Mouse (Mus musculus) spleen, postnatal 10 days (tissue): Measurements from ENCODE around the gene Vipr2.

Source experiments
- DNase-seq, 2 experiments: peaks; one replicate each; pipeline ENCODE4 v3.0.0; 2021 to 2022; ENCODE audit warnings: low spot score in 2 of 2

Vipr2 gene

GRCm38 (mm10) chr12:116077074-116077854, at the start of gene Vipr2:
Gene Vipr2 (plus strand): TSS chr12:116077726.
- peak in 1 of 2 experiments; percentile 32 for DNase-seq

GRCm38 (mm10) chr12:116028095-116028494, 49.4 kb upstream of the Vipr2 start:
- DNase-seq: no peak

- no peak for DNase-seq
Measured at GRCm38 (mm10) chr12:116035346-116035745, 42.2 kb upstream of the Vipr2 start.

GRCm38 (mm10) chr12:116044785-116045184, 32.7 kb upstream of the Vipr2 start:
- DNase-seq: no peak

- peak; percentile 82 to 95 for DNase-seq
Measured at GRCm38 (mm10) chr12:116047440-116048377, 29.8 kb upstream of the Vipr2 start, which contains the start of gene Zfp386. Gene Zfp386 (plus strand): TSS chr12:116047724.

- DNase-seq: no peak
Measured at GRCm38 (mm10) chr12:116048766-116049165, 28.8 kb upstream of the Vipr2 start.

GRCm38 (mm10) chr12:116049236-116049635, 28.3 kb upstream of the Vipr2 start:
- no peak for DNase-seq

- DNase-seq: peak in 1 of 2 experiments; percentile 26
Measured at GRCm38 (mm10) chr12:116049701-116050100, 27.8 kb upstream of the Vipr2 start.

- DNase-seq: no peak
Measured at GRCm38 (mm10) chr12:116054342-116054741, 23.2 kb upstream of the Vipr2 start.

GRCm38 (mm10) chr12:116056112-116056511, 21.4 kb upstream of the Vipr2 start:
- DNase-seq: no peak

GRCm38 (mm10) chr12:116061561-116062193, 15.8 kb upstream of the Vipr2 start:
- no peak for DNase-seq

- no peak for DNase-seq
Measured at GRCm38 (mm10) chr12:116062194-116062583, 15.3 kb upstream of the Vipr2 start.

- no peak for DNase-seq
Measured at GRCm38 (mm10) chr12:116063020-116063419, 14.5 kb upstream of the Vipr2 start.

- DNase-seq: no peak
Measured at GRCm38 (mm10) chr12:116071023-116071422, 6.5 kb upstream of the Vipr2 start.

- no peak for DNase-seq
Measured at GRCm38 (mm10) chr12:116077855-116078366, 385 bp downstream of the Vipr2 start.

GRCm38 (mm10) chr12:116083125-116083524, 5.6 kb downstream of the Vipr2 start:
- DNase-seq: no peak

- no peak for DNase-seq
Measured at GRCm38 (mm10) chr12:116084294-116084693, 6.8 kb downstream of the Vipr2 start.

GRCm38 (mm10) chr12:116086951-116087600, 9.6 kb downstream of the Vipr2 start:
- DNase-seq: no peak

GRCm38 (mm10) chr12:116089836-116090235, 12.3 kb downstream of the Vipr2 start:
- DNase-seq: no peak

- DNase-seq: no peak
Measured at GRCm38 (mm10) chr12:116094765-116095555, 17.4 kb downstream of the Vipr2 start.
